Mouse (Mus musculus): Measurements from ENCODE around the gene Slc1a2. TPM values are rescaled to one million over a fixed set of nuclear protein-coding genes. Genes with fewer than 3 reads are reported as not detected.

Slc1a2 gene
- polyA plus RNA-seq, 1 experiment, result 1.5 TPM

GRCm38 (mm10) chr2:102764602-102765374 is 106.3 kb downstream of the Slc1a2 start:
- TF ChIP-seq POLR2A (IDR thresholded peaks at IDR 0.05; ENCODE audit: borderline replicate concordance, extremely low read depth, low read depth, low read length), result no peak
- no peak for TF ChIP-seq CTCF (IDR thresholded peaks at IDR 0.05; ENCODE audit: insufficient read depth, low read length)
- H3K4me1 ChIP-seq (ENCODE audit: control insufficient read depth, insufficient read depth, low read length), result peaks cover 8% of the 10 kb centered on the region
- 43% methylated on average over 8 of the region's 8 CpGs for WGBS
- no peak overlapping the region for H3K4me3 ChIP-seq (replicated peaks; ENCODE audit: extremely low read depth, low read depth, low read length)
- no peak for DNase-seq

GRCm38 (mm10) chr2:102768267-102768666 is 109.8 kb downstream of the Slc1a2 start:
- DNase-seq, result no peak
- Histone ChIP-seq H3K4me3 (replicated peaks; ENCODE audit: extremely low read depth, low read depth, low read length) (no peak overlapping the region), H3K4me1 (ENCODE audit: control insufficient read depth, insufficient read depth, low read length) (peaks cover 3% of the 10 kb centered on the region; the same call in 1 of the 2 replicates)
- TF ChIP-seq CTCF (IDR thresholded peaks at IDR 0.05; ENCODE audit: insufficient read depth, low read length) (no peak), POLR2A (IDR thresholded peaks at IDR 0.05; ENCODE audit: borderline replicate concordance, extremely low read depth, low read depth, low read length) (no peak)
- WGBS, result 64% methylated on average over 3 of the region's 3 CpGs

- 81% methylated on average over 1 of the region's 1 CpGs for WGBS
- Histone ChIP-seq H3K4me3 (replicated peaks; ENCODE audit: extremely low read depth, low read depth, low read length) (no peak overlapping the region), H3K4me1 (ENCODE audit: control insufficient read depth, insufficient read depth, low read length) (no peaks in the 10 kb centered on the region)
- no peak for DNase-seq
- no peak for TF ChIP-seq CTCF (IDR thresholded peaks at IDR 0.05; ENCODE audit: insufficient read depth, low read length)
- TF ChIP-seq POLR2A (IDR thresholded peaks at IDR 0.05; ENCODE audit: borderline replicate concordance, extremely low read depth, low read depth, low read length), result no peak
These were observed 112.8 kb downstream of the Slc1a2 start for GRCm38 (mm10) chr2:102771304-102771703.

- no peaks in the 10 kb centered on the region for H3K4me1 ChIP-seq (ENCODE audit: control insufficient read depth, insufficient read depth, low read length)
- DNase-seq, result no peak
- no peak overlapping the region for H3K4me3 ChIP-seq (replicated peaks; ENCODE audit: extremely low read depth, low read depth, low read length)
- 92% methylated on average over 5 of the region's 5 CpGs for WGBS
- TF ChIP-seq POLR2A (IDR thresholded peaks at IDR 0.05; ENCODE audit: borderline replicate concordance, extremely low read depth, low read depth, low read length) (no peak), CTCF (IDR thresholded peaks at IDR 0.05; ENCODE audit: insufficient read depth, low read length) (no peak)
These were observed 113.8 kb downstream of the Slc1a2 start for GRCm38 (mm10) chr2:102772276-102772675.

- WGBS, result 58% methylated on average over 4 of the region's 4 CpGs
- H3K4me3 ChIP-seq (replicated peaks; ENCODE audit: extremely low read depth, low read depth, low read length), result no peak overlapping the region
- TF ChIP-seq CTCF (IDR thresholded peaks at IDR 0.05; ENCODE audit: insufficient read depth, low read length) (no peak), POLR2A (IDR thresholded peaks at IDR 0.05; ENCODE audit: borderline replicate concordance, extremely low read depth, low read depth, low read length) (no peak)
- no peaks in the 10 kb centered on the region for H3K4me1 ChIP-seq (ENCODE audit: control insufficient read depth, insufficient read depth, low read length)
- DNase-seq, result no peak
These were observed 116.2 kb downstream of the Slc1a2 start for GRCm38 (mm10) chr2:102774700-102775099.

GRCm38 (mm10) chr2:102775561-102775960 is 117.1 kb downstream of the Slc1a2 start:
- no peak overlapping the region for H3K4me3 ChIP-seq (replicated peaks; ENCODE audit: extremely low read depth, low read depth, low read length)
- no peak for TF ChIP-seq POLR2A (IDR thresholded peaks at IDR 0.05; ENCODE audit: borderline replicate concordance, extremely low read depth, low read depth, low read length)
- no peak for TF ChIP-seq CTCF (IDR thresholded peaks at IDR 0.05; ENCODE audit: insufficient read depth, low read length)
- DNase-seq, result no peak
- H3K4me1 ChIP-seq (ENCODE audit: control insufficient read depth, insufficient read depth, low read length), result no peaks in the 10 kb centered on the region
- WGBS, result 81% methylated on average over 1 of the region's 1 CpGs

- 74% methylated on average over 3 of the region's 3 CpGs for WGBS
- H3K4me1 ChIP-seq (ENCODE audit: control insufficient read depth, insufficient read depth, low read length), result no peaks in the 10 kb centered on the region
- H3K4me3 ChIP-seq (replicated peaks; ENCODE audit: extremely low read depth, low read depth, low read length), result no peak overlapping the region
- no peak for DNase-seq
- no peak for TF ChIP-seq CTCF (IDR thresholded peaks at IDR 0.05; ENCODE audit: insufficient read depth, low read length)
- TF ChIP-seq POLR2A (IDR thresholded peaks at IDR 0.05; ENCODE audit: borderline replicate concordance, extremely low read depth, low read depth, low read length), result no peak
These were observed 119.7 kb downstream of the Slc1a2 start for GRCm38 (mm10) chr2:102778208-102778607.

GRCm38 (mm10) chr2:102782751-102783150 is 124.3 kb downstream of the Slc1a2 start:
- TF ChIP-seq POLR2A (IDR thresholded peaks at IDR 0.05; ENCODE audit: borderline replicate concordance, extremely low read depth, low read depth, low read length) (no peak), CTCF (IDR thresholded peaks at IDR 0.05; ENCODE audit: insufficient read depth, low read length) (no peak)
- no peak for DNase-seq
- H3K4me3 ChIP-seq (replicated peaks; ENCODE audit: extremely low read depth, low read depth, low read length), result no peak overlapping the region
- WGBS, result 71% methylated on average over 7 of the region's 7 CpGs
- H3K4me1 ChIP-seq (ENCODE audit: control insufficient read depth, insufficient read depth, low read length), result no peaks in the 10 kb centered on the region; the same call in 1 of the 2 replicates

- no peak for DNase-seq
- no peak for TF ChIP-seq POLR2A (IDR thresholded peaks at IDR 0.05; ENCODE audit: borderline replicate concordance, extremely low read depth, low read depth, low read length)
- no peak for TF ChIP-seq CTCF (IDR thresholded peaks at IDR 0.05; ENCODE audit: insufficient read depth, low read length)
- 33% methylated on average over 4 of the region's 4 CpGs for WGBS
- Histone ChIP-seq H3K4me1 (ENCODE audit: control insufficient read depth, insufficient read depth, low read length) (peaks cover 2% of the 10 kb centered on the region), H3K4me3 (replicated peaks; ENCODE audit: extremely low read depth, low read depth, low read length) (no peak overlapping the region)
These were observed 127.2 kb downstream of the Slc1a2 start for GRCm38 (mm10) chr2:102785696-102786095.

GRCm38 (mm10) chr2:102791641-102792040 is 133.2 kb downstream of the Slc1a2 start:
- H3K4me1 ChIP-seq (ENCODE audit: control insufficient read depth, insufficient read depth, low read length), result peaks cover 2% of the 10 kb centered on the region
- DNase-seq, result no peak
- WGBS, result 63% methylated on average over 2 of the region's 2 CpGs
- H3K4me3 ChIP-seq (replicated peaks; ENCODE audit: extremely low read depth, low read depth, low read length), result no peak overlapping the region
- TF ChIP-seq POLR2A (IDR thresholded peaks at IDR 0.05; ENCODE audit: borderline replicate concordance, extremely low read depth, low read depth, low read length) (no peak), CTCF (IDR thresholded peaks at IDR 0.05; ENCODE audit: insufficient read depth, low read length) (no peak)
